Mouse (Mus musculus): ENCODE results near the gene Adamts14.

Gene Adamts14

DNA sequence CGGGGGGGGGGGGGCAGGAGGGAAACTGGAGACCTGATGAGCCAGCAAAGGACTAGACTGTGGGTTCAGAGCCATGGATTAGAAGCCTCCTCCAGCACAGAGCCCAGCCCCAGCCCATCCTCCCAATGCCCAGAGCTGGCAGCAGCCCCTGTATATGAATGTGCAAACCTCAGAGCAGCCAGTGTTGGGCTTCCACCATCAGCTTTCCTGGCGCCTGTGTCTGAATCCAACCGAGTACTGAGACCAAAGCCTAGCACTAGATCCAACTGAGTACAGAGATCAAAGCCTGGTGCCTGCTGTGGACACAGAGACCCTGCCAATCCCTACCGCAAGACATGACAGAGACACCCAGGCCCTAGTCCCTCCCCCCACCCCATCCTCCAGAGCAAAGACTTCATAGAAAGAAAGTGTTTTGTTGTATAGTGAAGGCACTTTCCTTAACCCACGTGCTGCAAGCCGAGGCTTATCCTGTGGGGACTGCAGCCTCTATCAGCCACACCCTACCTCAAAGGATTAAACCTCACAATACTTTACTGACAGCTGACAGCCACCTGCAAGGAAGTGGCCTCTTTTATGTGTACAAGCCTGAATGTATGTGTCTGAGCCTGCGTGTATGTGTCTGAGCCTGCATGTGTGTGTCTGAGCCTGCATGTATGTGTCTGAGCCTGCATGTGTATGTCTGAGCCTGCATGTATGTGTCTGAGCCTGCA is 40.2 kb downstream of the Adamts14 start:
- DNase-seq (ENCODE audit: low read depth, low spot score), result no peak

DNA sequence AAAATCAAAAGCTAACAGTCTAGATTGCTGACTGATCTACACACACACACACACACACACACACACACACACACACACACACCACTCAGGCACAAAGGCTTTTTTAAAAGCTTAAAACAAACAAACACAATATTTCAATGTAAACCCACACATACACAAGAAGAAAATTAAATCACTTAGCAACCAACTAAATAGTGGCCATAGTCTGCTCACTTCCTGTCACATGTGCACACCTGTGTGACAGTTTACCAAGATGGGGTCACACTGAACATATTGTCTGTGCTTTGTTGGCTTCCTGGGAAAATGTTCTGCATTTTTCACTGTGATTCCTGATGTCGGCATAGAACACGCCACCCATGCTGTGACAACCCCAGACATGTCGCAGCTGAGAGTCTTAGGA is 41.5 kb downstream of the Adamts14 start:
- DNase-seq (ENCODE audit: low read depth, low spot score), result no peak

DNA sequence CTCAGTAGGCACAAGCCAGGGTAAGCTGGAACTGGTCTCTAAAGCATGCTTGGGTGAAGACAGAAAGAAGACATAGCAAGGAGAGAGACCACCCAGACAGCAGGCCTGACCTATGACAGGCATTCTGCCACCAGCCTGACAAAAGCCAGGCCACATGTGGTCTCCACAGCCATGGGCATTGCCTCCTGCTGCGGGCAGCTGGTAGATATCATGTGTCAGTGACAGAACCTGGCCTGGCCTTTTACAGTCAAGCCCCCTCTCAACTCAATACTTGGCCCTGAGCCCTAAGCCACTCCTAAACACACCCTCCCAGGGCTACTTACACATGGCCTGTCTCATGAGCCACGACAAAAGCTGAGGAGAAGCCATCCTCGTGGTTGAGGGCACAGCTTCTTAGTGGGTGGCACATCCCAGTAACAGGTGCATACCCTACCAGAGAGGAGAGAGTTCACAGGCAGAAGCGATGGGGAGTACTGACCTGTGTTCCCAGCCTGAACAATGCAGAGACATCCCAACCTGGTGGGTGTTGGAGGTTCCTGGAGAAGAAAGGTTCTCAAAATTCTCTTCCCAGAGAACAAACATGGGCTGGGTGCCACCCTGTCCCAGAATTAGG is 46.3 kb downstream of the Adamts14 start:
- no peak for DNase-seq (ENCODE audit: low read depth, low spot score)

DNA sequence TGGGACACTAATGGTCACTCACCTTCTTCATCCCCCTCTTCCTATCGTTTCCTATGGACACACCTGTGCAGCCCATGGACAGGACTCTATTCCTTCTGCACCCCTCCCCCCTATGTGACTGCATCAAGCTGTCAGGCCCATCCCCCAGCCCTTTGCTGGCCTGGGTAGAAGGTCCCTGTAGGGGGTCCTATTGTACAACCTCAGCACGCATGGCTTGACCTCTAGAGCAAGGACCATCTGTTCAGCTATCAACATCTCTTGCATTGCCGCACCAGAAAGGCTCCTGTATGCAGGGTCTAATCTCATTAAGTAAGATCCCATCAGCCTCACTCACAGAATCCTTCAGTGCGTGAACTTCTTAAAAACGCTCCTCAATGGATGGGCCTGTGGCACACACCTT is 47.5 kb downstream of the Adamts14 start:
- no peak for DNase-seq (ENCODE audit: low read depth, low spot score)

DNA sequence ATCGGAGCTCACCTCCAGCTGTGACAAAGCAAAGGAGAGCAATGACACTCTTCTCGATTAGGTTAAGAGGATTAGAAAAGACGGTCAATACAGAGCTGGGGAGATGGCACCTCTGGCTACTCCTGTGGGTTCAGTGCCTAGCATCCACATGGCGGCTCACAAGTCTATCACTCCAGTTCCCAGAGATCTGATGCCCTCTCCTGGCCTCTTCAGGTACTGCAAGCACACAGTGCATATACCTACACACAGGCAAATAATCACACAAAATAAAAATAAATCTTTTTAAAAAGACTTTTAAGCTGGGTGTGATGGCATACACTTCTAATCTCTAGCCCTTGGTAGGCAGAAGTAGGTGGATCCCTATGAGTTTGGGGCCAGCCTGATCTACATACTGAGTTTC is 53.9 kb downstream of the Adamts14 start:
- no peak for DNase-seq (ENCODE audit: low read depth, low spot score)

DNA sequence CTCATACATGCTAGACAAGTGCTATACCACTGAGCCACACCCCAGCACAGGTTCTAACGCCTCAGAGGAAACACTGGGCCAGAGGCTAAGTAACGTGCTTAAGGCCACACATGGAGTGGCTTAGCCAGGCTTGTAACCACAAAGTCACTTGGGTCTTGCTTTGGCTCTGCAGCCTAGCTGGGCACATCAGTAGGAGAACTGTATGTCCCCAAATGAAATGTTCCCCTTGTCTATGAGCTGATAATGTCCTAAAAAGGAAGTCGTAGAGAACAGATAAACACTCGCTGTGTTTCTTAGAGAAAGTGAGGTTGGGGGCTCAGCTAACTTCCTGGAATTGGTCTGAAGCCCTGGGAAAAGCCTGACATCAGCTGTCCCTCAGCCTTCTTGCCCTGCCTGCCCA is 57.1 kb downstream of the Adamts14 start:
- no peak for DNase-seq (ENCODE audit: low read depth, low spot score)

DNA sequence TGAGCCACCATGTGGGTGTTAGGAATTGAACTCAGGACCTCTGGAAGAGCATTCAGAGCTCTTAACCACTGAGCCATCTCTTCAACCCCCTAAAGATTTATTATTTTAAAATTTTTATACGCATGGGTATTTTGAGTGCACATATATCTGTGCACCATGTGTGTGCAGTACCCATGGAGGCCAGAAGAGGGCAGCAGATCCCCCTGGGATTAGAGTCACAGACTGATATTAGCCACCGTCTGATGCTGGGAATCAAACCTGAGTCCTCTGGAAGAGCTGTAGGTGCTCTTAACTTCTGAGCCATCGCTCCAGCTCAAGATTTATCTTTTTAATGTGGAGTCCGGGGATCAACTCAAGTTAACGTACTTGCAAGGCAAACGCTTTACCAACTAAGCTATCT is 57.6 kb downstream of the Adamts14 start:
- no peak for DNase-seq (ENCODE audit: low read depth, low spot score)

DNA sequence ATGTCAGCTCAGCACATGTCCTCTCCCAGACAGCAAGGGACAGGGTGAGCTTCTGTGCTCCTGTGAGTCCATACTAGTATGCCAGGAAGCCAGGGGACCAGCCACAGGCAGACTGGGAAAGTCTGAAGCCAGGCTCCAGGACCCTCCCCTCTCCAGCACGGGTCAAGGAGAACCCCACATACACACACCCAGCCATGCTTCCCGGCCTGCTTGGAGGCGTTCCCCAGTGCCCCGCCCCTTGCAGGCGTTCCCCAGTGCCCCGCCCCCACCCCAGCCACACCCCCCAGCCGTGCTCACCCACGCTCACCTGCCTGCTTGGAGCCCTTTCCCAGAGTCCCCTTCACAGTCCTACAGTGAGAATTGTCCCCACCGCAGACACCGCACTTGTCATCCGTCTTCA is 60.4 kb downstream of the Adamts14 start:
- no peak for DNase-seq (ENCODE audit: low read depth, low spot score)

DNA sequence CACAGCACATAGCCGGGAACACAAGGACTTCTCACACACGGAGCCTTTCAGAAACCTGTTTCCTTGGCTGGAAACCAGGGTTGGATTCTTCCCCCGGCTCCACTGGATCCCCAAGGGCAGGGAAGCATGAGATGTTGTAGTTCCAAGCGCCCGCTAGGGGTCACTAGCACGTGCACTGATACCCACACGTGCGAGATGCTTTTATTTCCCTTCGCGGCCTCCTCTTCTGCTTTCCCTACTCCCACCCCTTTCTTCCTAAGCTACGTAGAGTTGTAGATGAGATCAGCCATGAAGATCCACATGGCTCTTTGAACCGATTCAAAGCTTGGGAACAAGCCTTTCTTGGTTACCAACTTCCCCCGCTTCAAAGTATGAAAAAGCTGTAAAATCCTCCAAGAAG is 61.5 kb downstream of the Adamts14 start:
- DNase-seq (ENCODE audit: low read depth, low spot score), result peak; percentile 74

- no peak for DNase-seq (ENCODE audit: low read depth, low spot score)
Measured at GRCm38 (mm10) chr10:61211105-61211504, 62.1 kb downstream of the Adamts14 start.

- DNase-seq (ENCODE audit: low read depth, low spot score), result no peak
Measured at GRCm38 (mm10) chr10:61208114-61208684, 65.0 kb downstream of the Adamts14 start.

DNA sequence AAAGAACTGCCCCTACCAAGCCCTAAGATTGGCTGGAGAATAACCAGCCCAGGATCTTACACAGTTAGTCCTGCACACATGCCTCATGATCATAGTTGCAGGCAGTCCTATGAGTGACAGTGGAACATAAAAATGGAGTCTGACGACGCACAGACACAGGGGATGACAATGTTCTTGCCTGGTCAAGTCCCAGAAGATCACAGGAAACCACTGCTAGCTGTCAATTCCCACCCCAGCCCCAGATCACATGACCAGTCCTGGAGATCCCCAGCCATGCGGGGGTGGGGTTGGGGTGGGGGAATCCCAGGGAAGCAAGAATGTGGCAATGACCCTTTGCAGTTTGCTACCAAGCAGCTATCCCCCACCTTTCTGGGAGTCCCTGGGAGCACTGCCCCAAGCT is 69.3 kb downstream of the Adamts14 start:
- DNase-seq (ENCODE audit: low read depth, low spot score), result no peak

DNA sequence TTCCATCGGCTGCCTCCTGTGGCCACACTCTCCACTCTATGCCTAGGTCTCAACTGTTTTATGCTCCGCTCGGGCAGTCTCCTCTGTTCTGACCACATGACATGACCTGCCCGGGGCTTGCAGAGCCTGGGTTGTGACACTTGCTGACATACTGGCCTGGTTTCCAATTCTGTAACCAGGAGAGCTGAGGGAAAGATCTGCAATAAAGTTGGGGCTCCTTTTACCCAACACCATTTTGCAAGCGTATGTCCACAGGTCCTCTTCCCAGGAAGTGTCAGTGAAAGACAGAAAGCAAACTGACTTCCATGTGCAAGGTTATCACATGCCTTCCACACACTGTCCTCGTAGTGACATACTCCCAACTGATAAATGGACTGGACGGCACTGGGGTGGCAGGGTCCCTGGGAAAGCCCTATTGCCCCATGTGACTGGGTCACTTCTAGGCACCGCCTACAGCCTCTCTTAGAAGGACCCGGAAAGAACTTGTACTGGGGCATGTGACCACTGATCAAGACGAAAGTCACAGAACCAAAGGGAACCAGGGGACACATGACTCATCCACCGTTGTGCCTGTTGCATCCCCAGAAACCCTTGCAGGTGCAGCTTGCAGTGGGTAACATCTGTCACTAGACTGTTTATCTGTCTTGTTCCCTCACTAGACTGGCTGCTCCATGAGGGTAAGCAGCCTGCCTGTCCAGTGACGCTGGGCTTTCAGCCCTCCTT is 71.5 kb downstream of the Adamts14 start:
- DNase-seq (ENCODE audit: low read depth, low spot score), result no peak

DNA sequence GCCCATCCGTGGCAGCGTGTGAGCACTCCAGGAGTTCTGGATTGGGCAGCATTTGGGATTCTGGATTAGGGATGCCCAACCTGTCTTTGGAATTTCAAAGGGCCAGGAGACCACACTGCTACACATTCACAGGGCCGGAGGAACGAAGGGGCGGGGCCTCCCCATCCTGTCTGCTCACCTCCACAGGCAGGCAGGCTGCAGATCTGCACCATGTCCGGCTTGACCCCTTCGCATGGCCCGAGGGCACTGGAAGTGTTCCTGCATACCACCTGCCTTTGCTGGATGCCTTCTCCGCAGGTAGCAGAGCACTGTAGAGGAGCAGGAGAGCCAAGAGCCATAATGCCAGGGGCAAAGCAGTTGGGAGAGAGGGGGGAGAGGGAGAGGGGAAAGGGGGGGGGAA is 72.2 kb downstream of the Adamts14 start:
- no peak for DNase-seq (ENCODE audit: low read depth, low spot score)

DNA sequence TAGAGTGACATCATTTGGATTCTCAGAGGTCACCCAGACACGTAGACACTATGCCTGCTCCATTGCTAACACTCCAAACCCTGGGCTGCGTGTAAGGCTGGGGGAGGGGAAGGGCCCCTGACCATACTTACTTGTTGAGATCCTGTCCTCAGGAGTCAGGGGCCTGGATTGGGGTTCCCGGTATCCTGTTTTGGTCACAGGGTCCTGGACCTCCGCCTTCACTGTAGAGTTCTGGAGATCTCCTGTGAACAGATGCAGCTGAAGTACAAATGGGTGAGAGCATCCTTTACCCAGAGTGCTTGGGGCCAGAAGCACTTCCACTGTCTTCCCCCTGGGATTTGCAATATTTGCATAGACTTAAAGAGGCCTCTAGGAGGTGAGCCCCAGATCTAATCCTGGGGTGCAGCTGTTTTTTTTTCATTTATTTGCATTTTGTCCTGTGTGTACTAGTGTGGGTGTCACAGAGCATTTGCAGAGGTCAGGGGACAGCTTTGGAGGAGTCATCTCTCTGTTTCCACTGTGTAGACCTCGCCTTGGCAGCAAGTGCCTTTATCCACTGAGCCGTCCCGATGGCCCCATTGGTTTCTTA is 72.9 kb downstream of the Adamts14 start:
- no peak for DNase-seq (ENCODE audit: low read depth, low spot score)

DNA sequence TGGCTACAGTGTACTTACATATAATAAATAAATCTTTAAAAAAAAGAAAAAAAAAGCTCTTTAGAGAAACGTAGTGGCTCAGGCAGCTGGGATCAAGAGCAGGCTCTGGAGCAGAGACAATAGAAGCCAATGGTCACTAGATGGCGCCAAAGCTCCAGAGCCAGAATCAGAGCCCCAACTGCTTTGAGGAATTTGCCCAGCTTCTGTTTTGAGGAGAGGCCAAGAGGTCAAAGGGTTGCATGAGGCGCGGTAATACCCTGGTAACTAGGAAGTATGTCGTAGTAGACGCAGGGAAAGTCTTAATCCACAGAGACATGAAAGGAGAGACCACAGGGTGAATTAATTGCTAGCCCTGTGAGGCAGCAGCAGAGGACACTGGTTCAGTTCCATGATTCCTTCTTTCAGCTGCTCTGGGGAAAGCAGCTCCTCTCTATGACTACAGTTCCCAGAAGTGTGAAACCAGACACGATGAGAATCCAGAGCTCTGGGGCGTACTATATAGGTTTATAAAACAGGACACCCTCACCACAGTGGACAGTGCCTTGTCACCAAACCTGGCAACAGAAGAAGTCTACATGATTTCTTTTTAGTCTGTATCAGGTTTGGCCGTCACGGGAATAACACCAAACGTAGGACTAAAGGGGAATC is 73.5 kb downstream of the Adamts14 start:
- DNase-seq (ENCODE audit: low read depth, low spot score), result peak; percentile 76

GRCm38 (mm10) chr10:61195718-61196291 is 77.4 kb downstream of the Adamts14 start:
- DNase-seq (ENCODE audit: low read depth, low spot score), result no peak

GRCm38 (mm10) chr10:61195216-61195615 is 78.0 kb downstream of the Adamts14 start:
- DNase-seq (ENCODE audit: low read depth, low spot score), result no peak

- no peak for DNase-seq (ENCODE audit: low read depth, low spot score)
Measured at GRCm38 (mm10) chr10:61194611-61195010, 78.6 kb downstream of the Adamts14 start.

DNA sequence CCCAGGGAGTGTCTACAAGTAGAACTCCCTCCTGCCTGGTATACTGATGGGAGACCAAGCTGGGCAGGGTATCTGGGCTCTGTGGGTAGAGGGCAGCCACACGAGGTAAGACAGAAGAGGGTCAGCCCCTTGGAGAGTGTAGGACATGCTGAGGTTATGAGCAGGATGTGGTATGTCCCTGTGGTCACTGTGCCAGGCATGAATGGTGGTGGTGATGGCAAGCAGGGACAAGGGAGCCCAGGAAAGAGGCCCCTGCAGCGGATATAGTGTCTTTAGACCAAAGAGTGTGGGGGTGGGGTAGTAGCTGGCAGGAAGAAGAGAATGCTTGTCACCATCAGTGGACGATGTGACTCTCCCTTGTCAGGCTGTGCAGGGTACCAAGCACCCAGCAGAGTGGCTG is 85.2 kb downstream of the Adamts14 start:
- no peak for DNase-seq (ENCODE audit: low read depth, low spot score)

DNA sequence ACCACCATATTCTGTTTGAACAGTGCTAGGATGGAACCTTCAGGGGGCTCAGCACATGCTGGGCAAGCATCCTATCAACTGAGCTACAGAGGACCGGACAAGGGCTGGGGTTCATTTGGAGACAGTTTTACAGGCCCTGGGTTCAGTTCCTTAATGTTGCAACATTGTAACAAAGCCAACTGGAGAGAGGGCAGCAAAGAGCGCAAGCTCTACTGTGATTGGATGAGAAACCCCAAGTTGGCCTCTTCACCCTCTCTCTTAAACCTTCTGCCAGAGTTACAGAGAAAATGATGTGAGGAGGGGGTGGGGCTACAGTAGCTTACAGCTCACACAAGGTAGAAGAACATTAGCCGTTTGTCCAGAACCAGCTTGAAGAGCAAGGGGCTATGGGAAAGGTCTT is 86.2 kb downstream of the Adamts14 start:
- no peak for DNase-seq (ENCODE audit: low read depth, low spot score)

Measured in brain, adult 2 months (tissue).